Mouse (Mus musculus): ENCODE results near the gene Tef. TPM values are rescaled to one million over a fixed set of nuclear protein-coding genes. Genes with fewer than 3 reads are reported as not detected.

Tef gene
- polyA plus RNA-seq (2017; shearing (Covaris generic)), result 22.9 TPM

DNA sequence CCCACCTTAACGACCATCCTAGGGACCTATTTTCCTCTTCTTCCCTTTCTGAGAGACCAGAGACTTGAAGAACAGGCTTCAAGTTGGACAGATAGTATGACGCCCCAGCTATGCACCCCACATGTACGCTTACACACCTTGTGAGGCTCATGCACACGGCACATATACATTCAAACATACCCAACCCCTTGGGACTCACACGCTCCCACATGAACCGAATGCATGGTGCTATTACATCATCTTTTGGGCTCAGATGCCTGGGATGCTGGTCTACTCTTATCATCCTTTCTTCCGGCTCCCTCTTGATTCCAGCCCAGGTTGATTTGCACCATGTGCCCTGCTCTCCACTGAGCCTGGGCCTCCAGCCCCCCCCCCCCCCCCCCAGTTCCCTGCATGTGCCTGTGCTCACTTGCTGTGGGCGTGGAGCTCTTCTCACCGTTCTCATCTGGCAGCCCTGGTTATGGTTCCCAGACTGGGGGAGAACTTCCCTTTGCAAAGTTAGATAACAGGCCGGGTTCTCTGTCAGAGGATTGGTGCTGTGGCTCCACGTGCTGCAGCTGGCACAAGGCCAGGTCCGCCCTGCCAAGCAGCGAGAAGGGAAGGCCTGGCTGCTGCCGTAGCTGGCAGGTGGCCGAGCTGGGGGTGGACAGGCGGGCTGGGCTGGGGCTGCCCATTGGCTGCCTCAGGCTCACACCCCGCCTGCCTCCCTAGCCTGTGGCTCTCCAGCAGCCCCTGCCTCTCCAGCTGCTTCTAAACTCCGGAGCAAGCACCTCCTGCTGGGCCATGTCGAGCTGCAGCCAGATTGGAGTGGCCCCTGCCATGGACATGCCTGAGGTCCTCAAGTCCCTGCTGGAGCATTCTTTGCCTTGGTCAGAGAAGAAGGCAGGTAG lies at the start of gene Tef:
Gene Tef, plus strand, starts transcription at position 421 of the 890 bp plus-strand sequence.

GRCm38 (mm10) chr15:81858517-81859329 lies 56.5 kb downstream of the Tef start, which contains the start of gene Tob2:
TSS of gene Tob2 (minus strand) at chr15:81858796.

DNA sequence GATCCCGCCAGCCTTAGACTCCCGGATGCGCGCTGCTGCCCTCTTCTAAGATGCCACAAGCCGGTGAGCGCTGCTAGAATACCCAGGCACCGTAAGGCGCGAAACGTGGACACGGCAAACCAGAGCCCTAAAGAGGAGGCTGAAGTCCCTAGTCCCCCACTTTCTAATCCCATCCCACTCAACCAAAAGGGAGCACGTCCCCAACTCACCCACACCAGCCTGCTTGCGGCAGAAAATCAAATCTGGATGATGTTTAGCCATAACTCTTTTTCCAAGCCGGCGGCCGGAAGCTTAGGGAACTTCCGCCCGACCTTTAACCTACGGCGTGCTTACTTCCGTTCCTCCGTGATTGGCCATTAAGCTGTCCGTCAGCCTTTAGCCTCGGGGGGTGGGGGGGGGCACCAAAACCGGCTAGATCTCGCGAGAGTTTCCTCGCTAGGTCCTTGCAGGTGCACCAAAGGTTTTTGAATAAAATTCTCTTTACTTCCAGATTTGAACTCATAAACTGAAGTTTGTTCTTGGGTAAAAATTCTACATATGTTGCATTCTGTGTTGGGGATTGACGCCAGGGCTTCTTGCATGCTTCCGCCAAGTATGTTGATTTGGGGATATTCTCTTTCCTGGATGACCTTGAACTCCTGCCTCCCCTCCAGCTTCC lies 69.5 kb downstream of the Tef start, which contains the start of gene Phf5a:
Gene Phf5a, minus strand, starts transcription at position 308 of the 658 bp plus-strand sequence.

DNA sequence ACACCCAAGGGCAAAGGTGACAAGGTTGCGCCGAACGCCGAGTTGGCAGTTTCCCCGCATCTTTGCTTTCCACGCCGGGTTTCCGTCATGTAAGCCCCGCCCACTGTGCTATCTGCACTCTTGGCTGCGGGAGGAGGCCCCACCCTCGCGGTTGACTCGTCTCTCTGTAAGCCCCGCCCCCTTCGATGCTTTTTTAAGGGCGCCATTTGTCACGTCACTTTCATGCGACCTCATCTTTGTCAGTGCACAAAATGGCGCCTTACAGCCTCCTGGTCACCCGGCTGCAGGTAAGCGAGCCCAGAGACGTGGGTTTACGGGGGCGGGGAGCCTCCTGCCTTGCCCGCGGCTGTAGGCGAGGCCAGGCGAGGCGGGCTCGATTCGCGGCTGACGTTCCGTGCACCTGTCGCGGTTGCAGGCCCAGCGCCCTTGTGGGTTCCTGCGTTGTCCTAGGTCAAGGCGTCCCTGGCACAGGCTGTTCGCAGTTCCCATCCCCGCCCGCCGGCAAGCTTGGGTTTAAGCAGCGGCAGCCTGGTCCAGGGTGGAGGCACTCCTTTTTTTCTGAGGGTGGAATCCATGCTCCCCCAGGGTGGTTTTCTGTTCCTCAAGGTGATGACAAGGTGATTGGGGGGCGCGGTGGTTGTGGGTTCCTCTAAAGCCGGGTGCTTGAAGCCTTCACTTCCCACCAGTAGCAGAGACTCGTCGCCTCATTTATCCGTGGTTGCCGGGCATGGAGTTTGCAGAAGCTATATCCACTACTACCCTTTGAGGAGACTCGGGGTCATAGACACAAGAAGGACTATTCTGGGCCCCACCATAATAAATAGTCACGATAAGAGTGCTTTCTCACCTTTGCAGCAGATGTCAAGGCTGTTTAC lies 70.3 kb downstream of the Tef start, which contains the start of gene Aco2:
Gene Aco2, plus strand, starts transcription at position 48 of the 875 bp plus-strand sequence.

Other genes with a start within 250 kb of the Tef start
- gene Ep300, start 217.1 kb upstream of the Tef start, polyA plus RNA-seq (2017; shearing (Covaris generic)), result 33.3 TPM
- gene L3mbtl2, start 138.5 kb upstream of the Tef start, polyA plus RNA-seq (2017; shearing (Covaris generic)), result 42.5 TPM
- 3.9 TPM for gene Chadl, start 105.1 kb upstream of the Tef start, polyA plus RNA-seq (2017; shearing (Covaris generic))
- 5.7 TPM for gene Zc3h7b, start 57.4 kb upstream of the Tef start, polyA plus RNA-seq (2017; shearing (Covaris generic))
- gene Rangap1, start 56.9 kb upstream of the Tef start, polyA plus RNA-seq (2017; shearing (Covaris generic)), result 88.9 TPM
- 86.1 TPM for gene Tob2, start 56.4 kb downstream of the Tef start, polyA plus RNA-seq (2017; shearing (Covaris generic))
- gene Phf5a, start 69.5 kb downstream of the Tef start, polyA plus RNA-seq (2017; shearing (Covaris generic)), result 86.7 TPM
- 149 TPM for gene Aco2, start 69.9 kb downstream of the Tef start, polyA plus RNA-seq (2017; shearing (Covaris generic))
- gene Polr3h, start 123.8 kb downstream of the Tef start, polyA plus RNA-seq (2017; shearing (Covaris generic)), result 52.2 TPM
- not detected for gene Csdc2, start 134.3 kb downstream of the Tef start, polyA plus RNA-seq (2017; shearing (Covaris generic))
- 13.7 TPM for gene Pmm1, start 158.5 kb downstream of the Tef start, polyA plus RNA-seq (2017; shearing (Covaris generic))
- not detected for gene 1700029P11Rik, start 178.1 kb downstream of the Tef start, polyA plus RNA-seq (2017; shearing (Covaris generic))
- gene Xrcc6, start 185.4 kb downstream of the Tef start, polyA plus RNA-seq (2017; shearing (Covaris generic)), result 80.5 TPM
- 31.6 TPM for gene Desi1, start 231.4 kb downstream of the Tef start, polyA plus RNA-seq (2017; shearing (Covaris generic))
- gene Snu13, start 245.2 kb downstream of the Tef start, polyA plus RNA-seq (2017; shearing (Covaris generic)), result 179 TPM